Mouse (Mus musculus): Measurements from ENCODE around the gene Cdc6.

DNA sequence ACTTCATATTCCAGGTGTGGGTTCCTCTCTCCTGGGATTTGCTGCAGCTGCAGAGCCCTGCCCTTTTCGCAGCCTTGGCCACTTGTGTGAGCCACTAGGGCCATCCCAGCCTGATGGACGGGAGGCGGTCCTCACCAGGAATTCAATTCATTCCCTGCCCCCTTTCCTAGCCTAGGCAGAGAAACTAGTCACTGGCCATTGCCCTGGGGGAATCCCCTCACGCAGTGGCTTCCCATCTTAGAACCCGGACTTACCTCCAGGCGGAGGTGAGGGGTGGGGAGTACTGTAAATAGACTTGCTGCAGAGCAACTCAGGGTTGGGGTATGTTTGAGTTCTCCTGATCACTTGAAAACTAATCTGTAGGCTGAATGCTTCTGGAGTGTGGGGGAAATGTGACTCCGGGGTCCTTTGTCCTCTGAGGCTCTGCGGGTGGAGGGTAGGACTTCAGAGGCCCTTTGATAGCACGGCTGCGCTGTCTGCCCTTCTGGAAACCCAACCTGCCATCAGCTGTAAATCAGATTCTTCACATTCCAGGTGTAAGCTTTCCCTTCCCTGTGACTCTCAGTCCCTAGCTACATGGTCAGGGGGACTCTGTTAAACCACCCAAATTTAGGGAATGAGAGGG is 4.9 kb upstream of the Cdc6 start:
- TF ChIP-seq TAL1 (IDR thresholded peaks at IDR 0.05; ENCODE audit: low read length) (no peak), GATA1 (IDR thresholded peaks at IDR 0.05; ENCODE audit: low read length) (no peak)

Data from erythroblast, embryonic 14.5 days (primary cell).